Mouse (Mus musculus): ENCODE data around the gene Arid1b.
"Not testable (repeated sequence)": the region's sequence is repeated elsewhere in the genome, so short reads cannot be mapped to it uniquely, and the experiment has no call there.

The Arid1b gene

DNA sequence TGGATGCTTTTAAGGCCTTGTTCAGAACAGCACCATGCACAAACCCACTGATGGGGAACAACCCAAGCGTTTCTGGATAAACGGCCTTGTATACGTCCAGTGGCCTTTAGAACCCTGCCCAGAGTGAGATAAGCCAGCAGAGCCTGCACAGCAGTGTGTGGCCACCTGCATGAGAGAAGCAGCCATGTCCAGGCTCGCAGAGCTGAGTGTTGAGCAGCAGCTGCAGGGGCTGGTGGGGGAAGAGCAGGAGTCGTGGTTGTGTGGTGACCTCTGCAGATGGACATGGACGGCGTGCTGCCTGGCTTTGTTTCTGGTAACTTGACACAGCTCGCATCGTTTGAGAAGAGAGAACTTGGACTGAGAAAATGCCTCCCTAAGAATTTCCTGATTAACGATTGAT is 97.8 kb downstream of the Arid1b start:
- DNase-seq, result no peak

GRCm38 (mm10) chr17:5093343-5093742 is 99.2 kb downstream of the Arid1b start:
- DNase-seq, result not testable (repeated sequence)

DNA sequence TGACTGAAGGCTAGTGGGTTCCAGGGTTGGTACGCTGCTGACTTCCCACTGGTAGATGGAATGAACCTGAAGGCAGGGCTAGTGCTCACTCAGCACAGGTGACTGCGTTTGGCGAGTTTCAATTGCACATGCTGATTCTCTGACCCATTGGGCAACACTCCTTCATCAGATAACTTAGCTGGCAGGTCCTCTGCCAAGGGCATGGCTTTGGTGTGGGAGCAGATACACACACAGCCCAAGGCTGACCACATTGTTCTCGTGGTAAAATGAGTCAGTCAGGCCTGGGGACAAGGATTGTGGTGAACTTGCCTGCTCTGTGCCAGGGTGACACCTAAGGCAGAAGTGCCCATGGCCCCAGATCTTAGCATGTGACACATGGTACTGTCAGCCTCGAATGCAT is 100.5 kb downstream of the Arid1b start:
- DNase-seq, result no peak

GRCm38 (mm10) chr17:5095741-5096140 is 101.6 kb downstream of the Arid1b start:
- DNase-seq, result no peak

DNA sequence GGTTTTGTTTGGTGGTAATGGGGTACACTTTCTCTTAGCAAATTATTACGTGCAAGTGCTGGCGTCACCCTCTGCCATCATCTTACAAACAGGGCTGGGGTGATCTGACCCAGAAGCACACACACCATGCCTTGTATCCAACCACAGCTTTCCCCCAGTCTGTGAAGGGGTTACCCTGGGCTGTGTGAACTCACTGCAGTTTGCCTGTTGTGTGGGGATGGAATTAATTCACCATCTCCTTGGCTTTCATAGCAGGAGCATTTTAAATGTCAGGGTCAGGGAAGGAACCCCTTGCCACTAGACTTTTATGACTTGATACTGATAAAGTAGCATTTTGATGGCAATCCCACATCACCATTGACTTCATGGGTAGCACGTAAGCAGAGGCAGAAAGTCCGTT is 102.9 kb downstream of the Arid1b start:
- no peak for DNase-seq

DNA sequence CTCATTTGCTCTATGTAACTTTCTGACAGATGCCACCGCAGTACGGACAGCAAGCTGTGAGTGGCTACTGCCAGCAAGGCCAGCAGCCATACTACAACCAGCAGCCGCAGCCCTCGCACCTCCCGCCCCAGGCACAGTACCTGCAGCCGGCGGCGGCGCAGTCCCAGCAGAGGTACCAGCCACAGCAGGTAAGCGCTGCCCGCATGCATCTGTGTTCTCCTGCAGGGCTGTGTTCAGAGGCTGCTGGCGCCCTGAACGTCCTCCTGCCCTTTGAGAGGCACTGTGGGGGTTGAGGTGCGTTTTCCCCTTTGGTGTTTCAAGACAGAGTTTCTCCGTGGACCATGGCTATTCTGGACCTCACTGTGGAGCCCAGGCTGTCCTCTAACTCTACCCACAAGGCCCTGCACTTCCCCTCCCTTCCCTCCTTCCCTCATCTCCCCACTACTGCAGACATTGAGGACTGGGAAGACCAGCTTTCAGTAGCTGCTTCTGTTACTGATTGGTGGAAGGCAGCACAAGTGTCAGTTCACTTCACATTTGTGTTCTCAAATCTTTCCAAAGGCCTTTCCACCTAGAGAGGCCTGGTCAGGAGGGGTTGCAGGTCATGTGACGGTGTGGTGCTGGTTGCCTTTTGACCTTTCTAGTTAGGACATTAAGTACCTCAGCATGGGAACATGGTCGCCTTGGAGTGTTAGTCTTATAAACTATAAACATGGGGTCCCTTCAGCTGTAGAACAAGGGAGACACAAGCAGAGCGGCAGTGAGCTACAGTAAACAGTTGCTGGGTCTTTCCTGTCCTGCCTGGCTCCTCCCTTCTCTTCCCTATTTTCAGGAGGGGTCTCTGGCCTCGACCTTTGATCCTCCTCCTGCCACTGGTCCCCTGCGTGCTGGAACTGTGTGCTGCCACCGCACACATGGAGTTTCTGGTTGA is 103.7 kb downstream of the Arid1b start:
- no peak for DNase-seq

GRCm38 (mm10) chr17:5098727-5099126 is 104.6 kb downstream of the Arid1b start:
- no peak for DNase-seq

GRCm38 (mm10) chr17:5099238-5099637 is 105.1 kb downstream of the Arid1b start:
- DNase-seq, result no peak

DNA sequence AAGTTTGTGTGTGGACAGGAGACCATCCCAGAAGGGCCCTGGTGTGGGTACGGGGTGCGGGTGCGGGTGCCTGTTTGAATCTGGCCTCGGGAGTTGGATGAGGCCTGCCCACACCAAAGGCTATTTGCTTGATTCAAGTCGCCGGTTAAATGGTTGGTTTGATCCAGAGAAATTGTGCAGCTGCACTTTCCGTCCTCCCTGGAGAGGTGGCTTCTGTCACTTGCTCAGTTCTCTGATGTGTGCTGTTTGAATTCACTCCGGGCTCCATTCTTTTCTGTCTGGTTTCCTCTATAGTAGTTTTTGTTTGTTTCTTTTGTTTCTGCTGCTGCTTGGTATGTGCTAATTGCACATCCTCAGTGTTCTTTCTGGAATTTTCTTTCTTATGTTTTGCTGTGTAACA is 107.0 kb downstream of the Arid1b start:
- no peak for DNase-seq

GRCm38 (mm10) chr17:5101887-5102286 is 107.8 kb downstream of the Arid1b start:
- DNase-seq, result no peak

DNA sequence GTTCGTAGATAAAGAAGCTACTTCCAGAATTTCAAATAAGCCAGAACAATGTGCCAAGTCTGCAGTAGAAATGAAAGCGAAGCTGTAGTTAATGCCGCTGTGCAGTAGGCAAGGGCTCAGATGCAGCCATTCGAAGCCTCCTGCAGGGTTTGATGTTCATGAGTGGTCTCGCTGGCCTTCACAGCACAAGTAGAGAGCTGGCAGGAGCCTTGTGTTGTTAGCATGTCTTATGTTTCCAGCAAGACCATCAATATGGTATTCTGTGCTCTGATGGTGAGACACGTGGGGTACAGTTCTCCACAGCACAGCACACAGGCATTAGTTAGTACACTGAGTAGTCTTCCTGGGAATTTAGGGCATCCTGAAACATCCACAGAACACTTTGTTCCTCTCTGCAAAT is 111.6 kb downstream of the Arid1b start:
- DNase-seq, result no peak

DNA sequence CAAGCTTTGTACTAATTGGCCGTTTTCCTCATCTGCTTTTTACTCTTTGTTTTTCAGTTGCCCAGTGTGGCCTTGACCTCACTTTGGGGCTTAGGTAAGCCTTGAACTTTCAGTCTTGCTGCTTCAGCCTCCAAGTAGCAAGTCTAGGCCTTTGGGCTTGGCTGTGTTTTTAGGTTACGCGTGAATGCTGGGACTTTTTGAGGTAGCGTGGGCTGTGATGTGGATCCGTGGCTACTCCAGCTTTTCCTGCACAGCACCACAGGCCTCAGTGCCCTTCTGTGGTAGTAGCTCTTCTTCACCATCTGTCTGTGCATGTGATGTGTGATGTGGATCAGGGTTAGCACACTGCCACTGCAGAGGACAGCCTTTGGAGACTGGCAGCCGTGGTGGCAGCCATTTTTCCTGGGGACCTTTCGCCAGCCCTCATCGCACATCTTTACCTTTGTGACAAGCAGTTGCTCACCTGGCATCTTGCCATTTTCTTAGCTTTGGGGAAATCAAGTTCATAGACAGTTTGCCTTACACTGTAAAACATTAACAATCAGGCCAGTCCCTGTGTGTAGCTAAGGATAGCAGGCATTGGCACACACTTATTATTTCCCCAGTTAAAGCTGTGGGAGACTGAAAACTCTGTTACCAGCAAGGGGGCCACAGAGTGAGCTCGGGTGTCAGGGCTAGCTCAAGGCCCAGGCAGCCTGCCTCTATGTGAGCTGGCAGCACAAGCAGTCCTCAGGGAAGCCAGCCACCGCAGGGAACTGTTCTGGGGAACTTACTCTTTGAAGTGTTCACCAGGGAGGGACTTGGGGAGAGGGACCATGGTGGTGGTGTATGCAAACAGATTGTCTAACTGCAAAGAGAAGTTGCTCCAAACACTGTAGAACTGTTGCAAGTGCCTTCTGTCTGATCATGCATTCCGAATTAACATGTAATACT is 112.4 kb downstream of the Arid1b start:
- DNase-seq, result no peak

- no peak for DNase-seq
Observed at GRCm38 (mm10) chr17:5107501-5107900, 113.4 kb downstream of the Arid1b start.

DNA sequence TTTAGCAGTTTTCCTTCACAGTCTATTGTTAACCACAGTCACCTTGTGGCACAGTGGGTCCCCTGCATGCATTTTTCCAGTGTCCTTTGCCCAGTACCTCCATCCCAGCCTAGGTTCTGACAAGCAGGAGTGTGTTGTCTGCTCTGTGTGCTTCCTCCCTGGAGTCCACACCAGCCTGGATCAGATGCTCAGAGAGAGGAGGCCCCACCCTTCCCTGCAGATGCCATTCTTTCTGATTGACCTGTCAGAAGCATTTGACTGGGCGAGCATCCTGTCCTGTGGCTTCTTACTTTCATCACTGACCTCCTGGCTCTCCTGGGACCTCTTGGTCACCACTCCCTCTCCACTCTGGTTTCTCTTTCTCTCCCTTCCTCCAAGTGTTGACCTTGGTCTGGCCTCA is 113.9 kb downstream of the Arid1b start:
- no peak for DNase-seq

DNA sequence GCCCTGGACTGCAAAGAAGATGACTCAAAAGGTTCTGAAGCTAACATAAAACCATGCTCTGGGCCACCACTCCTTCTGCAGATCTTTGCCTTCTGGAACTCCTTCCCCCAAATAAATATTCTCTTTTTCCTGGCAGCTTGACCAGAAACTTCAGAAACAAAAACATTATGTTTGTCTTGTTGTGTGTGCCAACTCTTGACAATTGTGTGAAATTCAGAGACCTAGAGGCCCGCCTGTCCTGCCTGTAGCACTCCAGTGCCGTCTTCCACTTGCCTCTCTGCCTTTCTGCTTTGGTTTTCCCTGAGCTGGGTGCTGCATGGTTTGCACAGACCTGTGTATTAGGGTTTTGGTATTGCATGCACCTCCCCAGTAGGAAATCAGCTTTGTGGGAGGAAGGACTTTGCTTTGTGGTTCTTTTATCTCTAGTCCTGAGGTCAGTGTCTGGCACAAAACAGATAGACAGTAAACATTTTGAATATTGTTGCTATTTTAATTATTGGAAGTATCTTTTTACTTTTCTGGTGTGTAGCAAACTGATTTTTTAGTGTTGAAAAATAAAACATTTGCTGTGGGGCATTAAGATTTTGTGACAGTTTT is 114.5 kb downstream of the Arid1b start:
- no peak for DNase-seq

DNA sequence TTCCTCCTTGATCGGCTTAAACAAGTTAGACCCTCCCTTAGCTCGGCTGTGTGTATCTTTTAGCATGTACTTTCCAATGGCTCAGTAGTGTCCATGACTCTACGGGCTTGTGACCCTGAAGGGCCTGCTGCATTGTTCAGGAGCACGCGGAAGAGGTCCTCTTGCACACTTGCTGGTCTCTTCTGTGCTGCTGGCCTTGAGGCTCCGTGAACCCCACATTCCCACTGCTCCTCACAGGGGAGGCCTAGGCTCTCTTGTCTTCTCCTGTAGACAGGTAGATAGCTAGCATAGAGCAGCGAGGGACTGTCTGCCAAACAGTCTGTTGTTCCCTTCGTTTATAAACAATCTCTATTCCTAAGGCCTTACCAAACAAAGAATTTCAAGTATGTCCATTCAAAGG is 115.2 kb downstream of the Arid1b start:
- no peak for DNase-seq

- DNase-seq, result no peak
Observed at GRCm38 (mm10) chr17:5110159-5110558, 116.0 kb downstream of the Arid1b start.

- DNase-seq, result peak; percentile 41
Observed at GRCm38 (mm10) chr17:5110981-5111380, 116.8 kb downstream of the Arid1b start.

- DNase-seq, result no peak
Observed at GRCm38 (mm10) chr17:5112116-5112515, 118.0 kb downstream of the Arid1b start.

- DNase-seq, result peak; percentile 69
Observed at GRCm38 (mm10) chr17:5115952-5116351, 121.8 kb downstream of the Arid1b start.

DNA sequence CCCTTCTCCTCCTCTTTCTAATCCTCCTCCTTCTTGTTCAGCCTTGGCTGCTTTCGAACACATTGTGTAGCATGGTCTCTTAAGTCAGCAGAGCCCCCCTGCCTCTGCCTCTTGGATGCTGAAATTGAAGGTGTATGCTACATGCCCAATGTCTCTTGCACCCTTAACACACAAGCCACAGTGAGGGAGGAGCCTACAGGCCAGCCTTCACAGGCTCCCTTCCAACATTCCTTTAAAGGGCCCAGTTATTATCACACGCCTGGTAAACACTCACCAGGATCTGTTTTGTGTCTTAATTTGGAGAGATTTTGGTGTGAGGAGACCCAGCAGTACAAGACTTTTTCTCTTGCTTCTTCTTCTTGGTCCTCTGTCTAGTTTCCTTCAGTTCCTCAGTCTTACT is 122.9 kb downstream of the Arid1b start:
- DNase-seq, result no peak

DNA sequence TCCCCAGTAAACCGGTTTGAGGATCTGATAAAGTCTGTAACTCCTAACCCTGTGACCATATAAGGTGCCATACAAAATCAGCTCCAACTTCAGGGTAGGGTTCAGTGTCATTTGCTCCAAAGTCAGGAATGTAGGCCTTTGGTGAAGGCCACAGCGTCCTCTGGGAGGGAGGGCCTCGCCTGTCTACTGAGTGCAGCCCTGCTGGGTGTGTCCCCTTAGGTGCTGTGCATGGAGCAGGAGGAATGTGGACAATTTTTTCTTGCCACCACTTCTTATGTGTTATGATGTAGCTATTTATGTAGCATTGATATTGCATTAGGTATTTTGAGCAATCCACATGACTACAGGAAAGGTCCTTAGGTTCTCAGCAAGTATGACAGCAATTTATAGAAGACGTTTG is 124.0 kb downstream of the Arid1b start:
- no peak for DNase-seq

- no peak for DNase-seq
Observed at GRCm38 (mm10) chr17:5124643-5125042, 130.5 kb downstream of the Arid1b start.
